ENCODE assay signal across 30 mouse cellular contexts in genomic region chr4:125008712-125009111, GRCm38 (mm10). TPM values are rescaled to one million over a fixed set of nuclear protein-coding genes. Genes with fewer than 3 reads are reported as not detected.
DNase-seq lines count a peak whose midpoint lies in the region; ATAC-seq and TF ChIP-seq lines count a peak whose summit lies in the region.
"Had no signal": no experiment of that assay in that cellular context is flagged by ENCODE, and none has a peak within 500 bp of the region (broad histone marks: within the 10 kb centered on the region; RNA-seq: fewer than 3 reads in every experiment).

No protein-coding gene starts in this region.

- H3K27ac ChIP-seq in embryonic facial prominence, embryonic 14.5 days (replicated peaks; ENCODE audit: low read depth, low read length), result no peak overlapping the region
- H3K27ac ChIP-seq in embryonic facial prominence, embryonic 10.5 days (replicated peaks), result no peak overlapping the region
- H3K27ac ChIP-seq in midbrain, postnatal 0 days (ENCODE audit: low read depth, low read length), result no peak overlapping the region
- H3K27ac ChIP-seq in midbrain, embryonic 14.5 days (replicated peaks; ENCODE audit: low read depth, low read length), result no peak overlapping the region
- H3K27ac ChIP-seq: embryonic facial prominence, embryonic 13.5 days; forebrain, embryonic 13.5 days; heart, adult 2 months; heart, embryonic 10.5 days; heart, embryonic 13.5 days; hindbrain, embryonic 15.5 days; intestine, embryonic 15.5 days had no signal

- no peak overlapping the region for H3K9ac ChIP-seq in embryonic facial prominence, embryonic 14.5 days (ENCODE audit: low read depth, low read length)
- no peak overlapping the region for H3K9ac ChIP-seq in midbrain, postnatal 0 days (replicated peaks; ENCODE audit: low read length, poor library complexity, severe bottlenecking)
- H3K9ac ChIP-seq in midbrain, embryonic 14.5 days (replicated peaks; ENCODE audit: low read length), result no peak overlapping the region
- H3K9ac ChIP-seq: embryonic facial prominence, embryonic 13.5 days; forebrain, embryonic 13.5 days; heart, embryonic 13.5 days; hindbrain, embryonic 15.5 days; intestine, embryonic 15.5 days had no signal

- no peak overlapping the region for H3K4me3 ChIP-seq in embryonic facial prominence, embryonic 14.5 days (ENCODE audit: low read depth, low read length)
- H3K4me3 ChIP-seq in embryonic facial prominence, embryonic 10.5 days, result no peak overlapping the region
- H3K4me3 ChIP-seq in midbrain, postnatal 0 days (ENCODE audit: low read depth, low read length), result no peak overlapping the region
- no peak overlapping the region for H3K4me3 ChIP-seq in midbrain, embryonic 14.5 days (replicated peaks; ENCODE audit: low read depth, low read length)
- H3K4me3 ChIP-seq: embryonic facial prominence, embryonic 13.5 days; forebrain, embryonic 13.5 days; heart, adult 2 months; heart, embryonic 10.5 days; heart, embryonic 13.5 days; hindbrain, embryonic 15.5 days; intestine, embryonic 15.5 days had no signal

- H3K27me3 ChIP-seq in embryonic facial prominence, embryonic 14.5 days (replicated peaks; ENCODE audit: control insufficient read depth, insufficient read depth, low read length), result peaks cover 28% of the 10 kb centered on the region
- peaks cover 55% of the 10 kb centered on the region for H3K27me3 ChIP-seq in embryonic facial prominence, embryonic 10.5 days (replicated peaks; ENCODE audit: low read depth, poor library complexity, severe bottlenecking)
- H3K27me3 ChIP-seq in midbrain, postnatal 0 days (ENCODE audit: insufficient read depth, low read length), result no peaks in the 10 kb centered on the region
- H3K27me3 ChIP-seq in midbrain, embryonic 14.5 days (ENCODE audit: control insufficient read depth, insufficient read depth, low read length), result no peaks in the 10 kb centered on the region

- ATAC-seq in embryonic facial prominence, embryonic 14.5 days (ENCODE audit: low read depth), result no peak
- ATAC-seq in frontal cortex, adult (ENCODE audit: low TSS enrichment), result peak; percentile 58; the same call in 1 of the 2 replicates
- ATAC-seq in midbrain, postnatal 0 days (ENCODE audit: low FRiP score), result no peak
- no peak for ATAC-seq in midbrain, embryonic 14.5 days (ENCODE audit: low FRiP score, low TSS enrichment)
- ATAC-seq: activated CD4-positive, CD25-positive, alpha-beta regulatory T cell, adult 4 months; forebrain, embryonic 13.5 days; forebrain, embryonic 16.5 days; intestine, embryonic 15.5 days had no signal

- no peaks in the 10 kb centered on the region for H3K4me1 ChIP-seq in embryonic facial prominence, embryonic 14.5 days (ENCODE audit: control insufficient read depth, insufficient read depth, low read length)
- peaks cover 14% of the 10 kb centered on the region for H3K4me1 ChIP-seq in embryonic facial prominence, embryonic 10.5 days
- no peaks in the 10 kb centered on the region for H3K4me1 ChIP-seq in midbrain, postnatal 0 days (ENCODE audit: insufficient read depth, low read length)
- no peaks in the 10 kb centered on the region for H3K4me1 ChIP-seq in midbrain, embryonic 14.5 days (ENCODE audit: control insufficient read depth, insufficient read depth, low read length)
- H3K4me1 ChIP-seq: forebrain, embryonic 13.5 days; heart, embryonic 13.5 days; hindbrain, embryonic 15.5 days; intestine, embryonic 15.5 days had no signal

- no peak overlapping the region for H3K4me2 ChIP-seq in embryonic facial prominence, embryonic 14.5 days (ENCODE audit: low read depth, low read length)
- H3K4me2 ChIP-seq in midbrain, postnatal 0 days (ENCODE audit: low read depth, low read length, poor library complexity, severe bottlenecking), result no peak overlapping the region
- no peak overlapping the region for H3K4me2 ChIP-seq in midbrain, embryonic 14.5 days (ENCODE audit: low read length)
- H3K4me2 ChIP-seq: embryonic facial prominence, embryonic 13.5 days; forebrain, embryonic 13.5 days; heart, embryonic 13.5 days; hindbrain, embryonic 15.5 days; intestine, embryonic 15.5 days had no signal

- WGBS in embryonic facial prominence, embryonic 14.5 days, result 57% methylated on average over 8 of the region's 8 CpGs
- WGBS in embryonic facial prominence, embryonic 10.5 days, result 79% methylated on average over 8 of the region's 8 CpGs
- whole genome bisulfite sequencing in midbrain, postnatal 0 days, result 79% methylated on average over 8 of the region's 8 CpGs
- WGBS in midbrain, embryonic 14.5 days, result 72% methylated on average over 8 of the region's 8 CpGs

- TF ChIP-seq CTCF in midbrain, postnatal 0 days (IDR thresholded peaks at IDR 0.05), result no peak

- peak; percentile 42 for DNase-seq in embryonic facial prominence, embryonic 14.5 days (ENCODE audit: low spot score)
- no peak for DNase-seq in embryonic facial prominence, embryonic 10.5 days (ENCODE audit: low spot score)
- DNase-seq in frontal cortex, postnatal 25 days (ENCODE audit: low spot score in 2 of 2), result no peak
- peak; percentile 44 for DNase-seq in midbrain, postnatal 0 days (ENCODE audit: low spot score)
- DNase-seq in midbrain, embryonic 14.5 days, result no peak
- no peak for DNase-seq in left cerebral cortex, adult 9 months (ENCODE audit: low spot score in 2 of 2)
- DNase-seq: adrenal gland, adult 8-10 months; adrenal gland, postnatal 25 days; cerebellum, adult 11 months; cerebellum, adult 2 months; cerebellum, adult 9-11 months; cerebellum, postnatal 25 days; gastrocnemius, postnatal 10 days; gastrocnemius, postnatal 36 days; heart, adult 2 months; heart, postnatal 14 days; heart, postnatal 4 days had no signal

- H3K9me3 ChIP-seq in embryonic facial prominence, embryonic 14.5 days (ENCODE audit: control insufficient read depth, low read length), result no peaks in the 10 kb centered on the region
- no peaks in the 10 kb centered on the region for H3K9me3 ChIP-seq in embryonic facial prominence, embryonic 10.5 days
- no peaks in the 10 kb centered on the region for H3K9me3 ChIP-seq in midbrain, postnatal 0 days (ENCODE audit: low read length)
- H3K9me3 ChIP-seq in midbrain, embryonic 14.5 days (ENCODE audit: control insufficient read depth, low read length), result no peaks in the 10 kb centered on the region
- H3K9me3 ChIP-seq: embryonic facial prominence, embryonic 13.5 days; forebrain, embryonic 13.5 days; heart, embryonic 10.5 days; heart, embryonic 13.5 days; hindbrain, embryonic 15.5 days; intestine, embryonic 15.5 days had no signal

- no peaks in the 10 kb centered on the region for H3K36me3 ChIP-seq in embryonic facial prominence, embryonic 14.5 days (ENCODE audit: control insufficient read depth, insufficient read depth, low read length)
- H3K36me3 ChIP-seq in embryonic facial prominence, embryonic 10.5 days (replicated peaks), result no peaks in the 10 kb centered on the region
- no peaks in the 10 kb centered on the region for H3K36me3 ChIP-seq in midbrain, postnatal 0 days (ENCODE audit: insufficient read depth, low read length)
- H3K36me3 ChIP-seq in midbrain, embryonic 14.5 days (ENCODE audit: control insufficient read depth, insufficient read depth, low read length), result no peaks in the 10 kb centered on the region
- H3K36me3 ChIP-seq: heart, embryonic 10.5 days; heart, embryonic 13.5 days; hindbrain, embryonic 15.5 days; intestine, embryonic 15.5 days had no signal

RNA-seq across cellular contexts. Expression of gene Gnl2, which starts 7.7 kb away (rescaled TPM):
- 72.5 and 81.2 TPM in 2 replicates for polyA plus RNA-seq in embryonic facial prominence, embryonic 14.5 days (2014; fragmentation: Nextera tagmentation; extraction: Ambion mirVana)
- 93.7 and 101 TPM in 2 replicates for polyA plus RNA-seq in embryonic facial prominence, embryonic 10.5 days (2016; fragmentation: Nextera tagmentation; extraction: Ambion mirVana)
- total RNA-seq in midbrain, postnatal 0 days (2014; rRNA removed), result 51.8 and 57.3 TPM in 2 replicates
- polyA plus RNA-seq in midbrain, postnatal 0 days (2015; fragmentation: Nextera tagmentation; extraction: Ambion mirVana), result 72.5 and 77.5 TPM in 2 replicates
- polyA plus RNA-seq in midbrain, embryonic 14.5 days (2014; fragmentation: Nextera tagmentation; extraction: Ambion mirVana), result 67.3 and 88.9 TPM in 2 replicates

RNA-seq across cellular contexts. Expression of gene Rspo1, which starts 22.5 kb away (rescaled TPM):
- polyA plus RNA-seq in embryonic facial prominence, embryonic 14.5 days (2014; fragmentation: Nextera tagmentation; extraction: Ambion mirVana), result 10.0 and 10.6 TPM in 2 replicates
- 8.2 TPM in 2 replicates for polyA plus RNA-seq in embryonic facial prominence, embryonic 10.5 days (2016; fragmentation: Nextera tagmentation; extraction: Ambion mirVana)
- 2.5 and 3.0 TPM in 2 replicates for total RNA-seq in midbrain, postnatal 0 days (2014; rRNA removed)
- polyA plus RNA-seq in midbrain, postnatal 0 days (2015; fragmentation: Nextera tagmentation; extraction: Ambion mirVana), result 1.2 and 1.8 TPM in 2 replicates
- polyA plus RNA-seq in midbrain, embryonic 14.5 days (2014; fragmentation: Nextera tagmentation; extraction: Ambion mirVana), result 1.7 and 3.2 TPM in 2 replicates
- polyA plus RNA-seq: activated CD4-positive, CD25-positive, alpha-beta regulatory T cell, adult 4 months had no signal

RNA-seq across cellular contexts. Expression of gene Dnali1, which starts 56.8 kb away (rescaled TPM):
- polyA plus RNA-seq in embryonic facial prominence, embryonic 14.5 days (2014; fragmentation: Nextera tagmentation; extraction: Ambion mirVana), result 0.71 and 4.3 TPM in 2 replicates
- 0.20 and 0.22 TPM in 2 replicates for polyA plus RNA-seq in embryonic facial prominence, embryonic 10.5 days (2016; fragmentation: Nextera tagmentation; extraction: Ambion mirVana)
- total RNA-seq in midbrain, postnatal 0 days (2014; rRNA removed), result 0.47 and 3.1 TPM in 2 replicates
- polyA plus RNA-seq in midbrain, postnatal 0 days (2015; fragmentation: Nextera tagmentation; extraction: Ambion mirVana), result 1.3 TPM in 2 replicates
- 0.92 and 1.0 TPM in 2 replicates for polyA plus RNA-seq in midbrain, embryonic 14.5 days (2014; fragmentation: Nextera tagmentation; extraction: Ambion mirVana)
- total RNA-seq: adrenal gland, postnatal 25 days; common myeloid progenitor, adult 5-6 weeks; ES-E14; gastrocnemius, adult 18-20 months; gastrocnemius, postnatal 10 days; gastrocnemius, postnatal 36 days; granulocyte monocyte progenitor cell, adult 5-6 weeks; heart, adult 2 months; heart, postnatal 4 days had no signal
- polyA plus RNA-seq: activated CD4-positive, CD25-positive, alpha-beta regulatory T cell, adult 4 months; embryonic facial prominence, embryonic 13.5 days; intestine, embryonic 15.5 days had no signal

RNA-seq across cellular contexts. Expression of gene Snip1, which starts 57.8 kb away (rescaled TPM):
- 26.2 and 29.9 TPM in 2 replicates for polyA plus RNA-seq in embryonic facial prominence, embryonic 14.5 days (2014; fragmentation: Nextera tagmentation; extraction: Ambion mirVana)
- polyA plus RNA-seq in embryonic facial prominence, embryonic 10.5 days (2016; fragmentation: Nextera tagmentation; extraction: Ambion mirVana), result 34.9 and 35.1 TPM in 2 replicates
- total RNA-seq in midbrain, postnatal 0 days (2014; rRNA removed), result 33.5 and 35.1 TPM in 2 replicates
- 16.0 and 17.1 TPM in 2 replicates for polyA plus RNA-seq in midbrain, postnatal 0 days (2015; fragmentation: Nextera tagmentation; extraction: Ambion mirVana)
- polyA plus RNA-seq in midbrain, embryonic 14.5 days (2014; fragmentation: Nextera tagmentation; extraction: Ambion mirVana), result 27.7 and 31.2 TPM in 2 replicates

Comparison
In these comparisons a context has a peak if more than half of its experiments do, and no peak if none do; other contexts are left out.
1. DNase-seq: peak in embryonic facial prominence, embryonic 14.5 days (single experiment) and midbrain, postnatal 0 days (single experiment); none in embryonic facial prominence, embryonic 10.5 days (single experiment), frontal cortex, postnatal 25 days (0 of 2), midbrain, embryonic 14.5 days (single experiment) and left cerebral cortex, adult 9 months (0 of 2).